Mouse (Mus musculus) CH12.LX (cell line): ENCODE results near the gene 2310039H08Rik. TPM values are rescaled to one million over a fixed set of nuclear protein-coding genes. Genes with fewer than 3 reads are reported as not detected.

Experiments
- DNase-seq: peaks from one replicate; pipeline ENCODE4 v3.0.0-alpha.2; 2013; ENCODE audit errors: extremely low read depth
- H3K27ac ChIP-seq: 2 replicates; pipeline ENCODE4 v1.5.1; 2012; ENCODE audit warnings: low read depth, mild to moderate bottlenecking, control low read depth, moderate library complexity; ENCODE audit not compliant: insufficient read depth
- H3K27me3 ChIP-seq: replicated peaks from 2 replicates; pipeline ENCODE3; 2012; ENCODE audit warnings: inconsistent platforms
- H3K36me3 ChIP-seq, 2 experiments: replicated peaks in 1 of 2; 2 replicates each; pipeline versions ENCODE3 to v1.6.1; 2012; ENCODE audit warnings: inconsistent platforms in 1 of 2, low read length in 1 of 2, mild to moderate bottlenecking in 1 of 2, mixed read lengths in 1 of 2, moderate library complexity in 1 of 2; ENCODE audit not compliant: control insufficient read depth in 1 of 2, insufficient read depth in 1 of 2
- H3K4me1 ChIP-seq, 2 experiments: 2 replicates each; pipeline ENCODE4 v1.6.1; 2012; ENCODE audit warnings: inconsistent platforms in 1 of 2, moderate library complexity in 1 of 2; ENCODE audit not compliant: insufficient read depth in 2 of 2, control insufficient read depth in 1 of 2
- H3K4me2 ChIP-seq: 2 replicates; pipeline ENCODE4 v1.6.1; 2012; ENCODE audit warnings: low read depth, mild to moderate bottlenecking, control low read depth; ENCODE audit not compliant: poor library complexity, insufficient read depth, severe bottlenecking
- H3K4me3 ChIP-seq, 3 experiments: fragments of 150-350 bp in 1 of 3; sonication (generic) in 1 of 3; replicated peaks in 1 of 3; 2 replicates each; pipeline versions ENCODE3 to v1.5.1; 2011 to 2012; ENCODE audit warnings: low read depth in 2 of 3, low read length in 2 of 3, mild to moderate bottlenecking in 2 of 3, moderate library complexity in 2 of 3, control low read depth in 1 of 3, improper control_type of control experiment in 1 of 3, inconsistent platforms in 1 of 3, mixed read lengths in 1 of 3; ENCODE audit not compliant: poor library complexity in 1 of 3
- H3K79me2 ChIP-seq: replicated peaks from 2 replicates; pipeline ENCODE4 v1.6.1; 2012; ENCODE audit warnings: mild to moderate bottlenecking, moderate library complexity; ENCODE audit not compliant: control insufficient read depth, poor library complexity, insufficient read depth, severe bottlenecking; ENCODE audit errors: extremely low read depth
- H3K9ac ChIP-seq: 2 replicates; pipeline ENCODE4 v1.6.1; 2012; ENCODE audit warnings: low read depth, mild to moderate bottlenecking, control low read depth, moderate library complexity; ENCODE audit not compliant: insufficient read depth
- H3K9me3 ChIP-seq: replicated peaks from 2 replicates; pipeline ENCODE3; 2012; ENCODE audit warnings: low read length, inconsistent platforms, mixed read lengths
- CHD2 ChIP-seq: IDR thresholded peaks from 2 replicates; pipeline ENCODE4 v1.6.1; 2011; ENCODE audit warnings: low read length, improper control_type of control experiment
- CTCF ChIP-seq, 2 experiments: IDR thresholded peaks in 1 of 2; conservative IDR thresholded peaks in 1 of 2; 2 replicates each; pipeline ENCODE4 v1.5.1; 2011 to 2012; ENCODE audit warnings: low read depth in 2 of 2, low read length in 2 of 2, improper control_type of control experiment in 1 of 2, inconsistent platforms in 1 of 2, mild to moderate bottlenecking in 1 of 2, moderate library complexity in 1 of 2
- ETS1 ChIP-seq: conservative IDR thresholded peaks from 2 replicates; pipeline ENCODE4 v1.6.1; 2012; ENCODE audit warnings: low read depth, mild to moderate bottlenecking, inconsistent platforms, low read length, improper control_type of control experiment, moderate library complexity
- HCFC1 ChIP-seq: IDR thresholded peaks from 2 replicates; pipeline ENCODE4 v1.6.1; 2012; ENCODE audit warnings: low read depth, mild to moderate bottlenecking, inconsistent platforms, low read length, improper control_type of control experiment
- IRF4 ChIP-seq: IDR thresholded peaks from 2 replicates; pipeline ENCODE4 v1.6.1; 2014; ENCODE audit warnings: low read depth, mild to moderate bottlenecking, inconsistent platforms, low read length, improper control_type of control experiment
- MEF2A ChIP-seq: IDR thresholded peaks from 2 replicates; pipeline ENCODE4 v1.6.1; 2014; ENCODE audit warnings: low read depth, mild to moderate bottlenecking, inconsistent platforms, low read length, improper control_type of control experiment, borderline replicate concordance
- NELFE ChIP-seq: IDR thresholded peaks from 2 replicates; pipeline ENCODE4 v1.6.1; 2011; ENCODE audit warnings: low read depth, low read length, improper control_type of control experiment
- POLR2AphosphoS2 ChIP-seq: IDR thresholded peaks from 2 replicates; pipeline ENCODE4 v1.6.1; 2011; ENCODE audit warnings: low read depth, low read length, improper control_type of control experiment
- RAD21 ChIP-seq: IDR thresholded peaks from 2 replicates; pipeline ENCODE4 v1.6.1; 2011; ENCODE audit warnings: low read depth, mild to moderate bottlenecking, low read length, improper control_type of control experiment, moderate library complexity
- RCOR1 ChIP-seq: conservative IDR thresholded peaks from 2 replicates; pipeline ENCODE4 v1.6.1; 2012; ENCODE audit warnings: low read depth, mild to moderate bottlenecking, inconsistent platforms, low read length, improper control_type of control experiment
- SMC3 ChIP-seq: IDR thresholded peaks from 2 replicates; pipeline ENCODE4 v1.6.1; 2011; ENCODE audit warnings: low read depth, low read length, improper control_type of control experiment
- USF2 ChIP-seq: conservative IDR thresholded peaks from 2 replicates; pipeline ENCODE4 v1.6.1; 2011; ENCODE audit warnings: low read depth, low read length, improper control_type of control experiment
- dilution Hi-C: fragments of 300-500 bp; cut with MboI; formaldehyde crosslinking; loops from 2 replicates; pipeline ENCODE4 v1.14.3; 2020; ENCODE audit warnings: low sequenced_read_pairs; ENCODE audit not compliant: extremely low pct_unique_long_range_greater_than_20kb, extremely low pct_ligation_motif_present
- in situ Hi-C: fragments of 300-500 bp; cut with MboI; formaldehyde crosslinking; loops from 3 replicates; pipeline ENCODE4 v1.14.3; 2019; ENCODE audit warnings: low sequenced_read_pairs, low pct_ligation_motif_present, low pct_unique_long_range_greater_than_20kb, mixed read lengths
- polyA plus RNA-seq: library from polyadenylated mRNA; unstranded; fragments of >175 nt; gene quantifications from 2 replicates; pipeline ENCODE4 v1.2.1, GENCODE M21; 2012; ENCODE audit warnings: low read depth; ENCODE audit not compliant: insufficient read length
- total RNA-seq, 2 experiments: library from RNA; depleted of rRNA; stranded (reverse); fragments of 300-350 nt in 1 of 2; fragments of >200 nt in 1 of 2; gene quantifications; 2 replicates each; pipeline ENCODE4 v1.2.3; 2012 to 2014

The 2310039H08Rik gene
- total and polyA plus RNA-seq, 3 experiments, result 33.3 to 79.3 (median 65.8) TPM

GRCm38 (mm10) chr17:46734055-46734454 is 38.4 kb upstream of the 2310039H08Rik start:
- Histone ChIP-seq H3K9ac (no peak overlapping the region), H3K36me3 (peaks cover 34 to 54% of the 10 kb centered on the region in 2 experiments), H3K4me2 (no peak overlapping the region), H3K9me3 (peaks cover 2% of the 10 kb centered on the region), H3K4me3 (no peak overlapping the region), H3K4me1 (peaks cover 0 to 36% of the 10 kb centered on the region in 2 experiments; a peak in 2 of 4 replicates), H3K79me2 (no peaks in the 10 kb centered on the region), H3K27ac (no peak overlapping the region), H3K27me3 (no peaks in the 10 kb centered on the region)
- in situ Hi-C loops (no loop called here), dilution Hi-C loops (no loop called here)
- DNase-seq, result no peak
- no peak for TF ChIP-seq RCOR1
- 0 out of 2 replicates have a peak, but pooled peaks have one; percentile 2 for TF ChIP-seq CHD2

GRCm38 (mm10) chr17:46735287-46735686 is 37.1 kb upstream of the 2310039H08Rik start:
- H3K36me3 ChIP-seq, result peaks cover 37 to 53% of the 10 kb centered on the region in 2 experiments
- in situ Hi-C loops, result loop anchor here (5.0 kb wide), 1 partner anchor 37 kb away; the partner anchor contains the start of gene 2310039H08Rik
- H3K27ac ChIP-seq, result no peak overlapping the region

GRCm38 (mm10) chr17:46736160-46736559 is 36.3 kb upstream of the 2310039H08Rik start:
- peaks cover 39 to 56% of the 10 kb centered on the region in 2 experiments for H3K36me3 ChIP-seq
- in situ Hi-C loops, result loop anchor here (5.0 kb wide), 1 partner anchor 36 kb away; the partner anchor contains the start of gene 2310039H08Rik
- peaks cover 2% of the 10 kb centered on the region for H3K9me3 ChIP-seq
- H3K27me3 ChIP-seq, result no peaks in the 10 kb centered on the region
- no peak overlapping the region for H3K4me3 ChIP-seq
- no peak overlapping the region for H3K4me2 ChIP-seq
- H3K27ac ChIP-seq, result no peak overlapping the region
- dilution Hi-C loops, result no loop called here
- H3K79me2 ChIP-seq, result no peaks in the 10 kb centered on the region
- H3K9ac ChIP-seq, result no peak overlapping the region
- H3K4me1 ChIP-seq, result peaks cover 0 to 36% of the 10 kb centered on the region in 2 experiments; a peak in 2 of 4 replicates
- peak; percentile 70 for DNase-seq
- TF ChIP-seq SMC3, result peak; percentile 54
- peak; percentile 50 for TF ChIP-seq RAD21
- peak; percentile 66 to 69; a peak in 3 of 4 replicates for TF ChIP-seq CTCF (conservative IDR thresholded peaks at IDR 0.05 in 1 of 2, IDR thresholded peaks at IDR 0.05 in 1 of 2; ENCODE audit: low read depth in 2 of 2, low read length in 2 of 2)
- TF ChIP-seq ETS1, result no peak

More at GRCm38 (mm10) chr17:46735287-46735686, 37.1 kb upstream of the 2310039H08Rik start:
- Histone ChIP-seq H3K4me1 (peaks cover 0 to 36% of the 10 kb centered on the region in 2 experiments; a peak in 2 of 4 replicates), H3K79me2 (no peaks in the 10 kb centered on the region), H3K27me3 (no peaks in the 10 kb centered on the region), H3K9ac (no peak overlapping the region), H3K4me2 (no peak overlapping the region), H3K4me3 (no peak overlapping the region), H3K9me3 (peaks cover 2% of the 10 kb centered on the region)
- TF ChIP-seq USF2 (no peak), POLR2AphosphoS2 (no peak), MEF2A (no peak), RCOR1 (no peak), IRF4 (no peak), HCFC1 (no peak), NELFE (no peak)
- dilution Hi-C loops, result no loop called here
- no peak for DNase-seq
